Mouse (Mus musculus) liver, adult 2 months (tissue): ENCODE measurements at regions not wholly inside any gene's neighbourhood (a gene's known extent, or its start where the extent isn't known, plus 50 kb on each side); places are given as distances from the start of the nearest gene placed in this dataset.

Source experiments
- CTCF ChIP-seq: fragments of 200-500 bp; IDR thresholded peaks from 2 replicates; pipeline ENCODE4 v1.5.1; 2011; ENCODE audit warnings: low read depth, low read length, control low read depth
- POLR2A ChIP-seq: fragments of 200-500 bp; IDR thresholded peaks from 2 replicates; pipeline ENCODE4 v1.6.1; 2011; ENCODE audit warnings: low read length, control low read depth; ENCODE audit not compliant: insufficient read depth; ENCODE audit errors: extremely low read depth

DNA sequence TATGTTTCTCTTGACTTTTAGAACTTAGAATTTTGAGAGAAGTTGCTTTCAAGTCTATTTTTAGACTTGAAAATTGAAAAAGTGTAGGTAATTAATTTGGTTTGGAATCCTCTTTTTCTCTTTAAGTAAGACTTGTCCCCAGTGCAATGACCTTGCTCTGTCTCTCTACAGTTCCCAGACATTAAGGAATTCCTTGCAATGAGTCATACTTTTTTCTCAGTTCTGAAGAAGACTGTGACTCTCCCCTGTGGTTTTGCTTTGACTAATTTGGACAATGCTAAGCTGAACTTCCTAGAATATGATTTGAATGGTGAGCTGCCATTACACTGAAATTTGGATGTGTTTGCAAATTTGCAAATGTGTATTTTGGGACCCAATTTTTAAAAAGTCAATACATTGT, 445.0 kb upstream of the Stxbp6 start:
- no peak for TF ChIP-seq CTCF
- no peak for TF ChIP-seq POLR2A
